Mouse (Mus musculus): ENCODE measurements at regions not wholly inside any gene's neighbourhood (a gene's known extent, or its start where the extent isn't known, plus 50 kb on each side); places are given as distances from the start of the nearest gene placed in this dataset.

DNA sequence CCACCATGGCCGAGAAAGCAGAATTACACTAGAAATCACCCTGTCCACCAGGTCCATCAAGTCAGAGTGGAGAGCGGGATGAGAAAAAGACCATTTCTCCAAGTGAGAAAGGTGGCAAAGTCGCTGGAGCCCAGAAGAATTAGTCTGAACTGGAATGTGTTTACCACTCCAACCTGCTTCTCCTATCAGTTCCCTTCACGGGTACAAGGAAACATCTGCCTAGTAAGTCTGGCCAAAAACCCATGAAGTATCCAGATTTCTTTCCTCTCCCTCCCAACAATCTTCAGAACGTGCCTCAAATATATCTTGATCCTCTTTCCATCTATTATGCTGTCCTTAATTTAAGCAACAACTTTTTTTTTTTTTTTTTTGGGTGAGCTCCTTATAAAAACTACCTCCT, 94.2 kb upstream of the Jun start:
- TF ChIP-seq POLR2A (IDR thresholded peaks at IDR 0.05; ENCODE audit: extremely low read depth, insufficient read depth, low read length) (no peak), CTCF (IDR thresholded peaks at IDR 0.05; ENCODE audit: low read depth, low read length) (no peak)
- Histone ChIP-seq H3K4me3 (ENCODE audit: insufficient read depth, low read depth, low read length) (no peak overlapping the region), H3K4me1 (ENCODE audit: control insufficient read depth, insufficient read depth, low read length) (peaks cover 7% of the 10 kb centered on the region), H3K27me3 (ENCODE audit: control insufficient read depth, insufficient read depth, low read length) (no peaks in the 10 kb centered on the region), H3K27ac (replicated peaks; ENCODE audit: insufficient read depth, low read depth, low read length) (no peak overlapping the region), H3K9ac (ENCODE audit: low read depth, low read length) (no peak overlapping the region), H3K36me3 (ENCODE audit: control insufficient read depth, insufficient read depth, low read length) (no peaks in the 10 kb centered on the region), H3K79me2 (ENCODE audit: control insufficient read depth, insufficient read depth, low read length) (no peaks in the 10 kb centered on the region)
- no peak for DNase-seq (ENCODE audit: extremely low read depth, low read depth, low spot score)
- WGBS, result 92% methylated on average over 5 of the region's 5 CpGs

DNA sequence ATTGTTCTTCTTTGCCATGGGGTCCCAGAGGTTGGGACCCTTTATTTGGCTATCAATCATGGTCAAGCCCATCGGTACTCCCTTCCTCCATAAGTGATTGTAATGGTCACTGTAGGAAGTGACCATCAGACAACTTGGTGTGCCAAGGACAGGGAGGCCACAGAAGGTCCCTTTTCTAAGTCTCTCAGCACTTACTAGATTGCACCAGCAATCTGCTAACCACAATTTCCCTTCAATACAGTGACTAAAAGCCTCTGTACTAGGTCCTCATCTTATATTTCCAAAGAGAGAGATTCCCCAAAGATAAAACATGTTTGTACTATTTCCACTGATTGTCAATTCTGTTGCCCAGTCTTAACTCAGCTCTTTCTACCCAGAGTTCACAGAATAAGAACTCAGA, 96.6 kb upstream of the Jun start:
- H3K4me1 ChIP-seq (ENCODE audit: control insufficient read depth, insufficient read depth, low read length), result peaks cover 2% of the 10 kb centered on the region; the same call in 1 of the 2 replicates
- 70% methylated on average over 1 of the region's 1 CpGs for WGBS
- TF ChIP-seq CTCF (IDR thresholded peaks at IDR 0.05; ENCODE audit: low read depth, low read length) (no peak), POLR2A (IDR thresholded peaks at IDR 0.05; ENCODE audit: extremely low read depth, insufficient read depth, low read length) (no peak)

DNA sequence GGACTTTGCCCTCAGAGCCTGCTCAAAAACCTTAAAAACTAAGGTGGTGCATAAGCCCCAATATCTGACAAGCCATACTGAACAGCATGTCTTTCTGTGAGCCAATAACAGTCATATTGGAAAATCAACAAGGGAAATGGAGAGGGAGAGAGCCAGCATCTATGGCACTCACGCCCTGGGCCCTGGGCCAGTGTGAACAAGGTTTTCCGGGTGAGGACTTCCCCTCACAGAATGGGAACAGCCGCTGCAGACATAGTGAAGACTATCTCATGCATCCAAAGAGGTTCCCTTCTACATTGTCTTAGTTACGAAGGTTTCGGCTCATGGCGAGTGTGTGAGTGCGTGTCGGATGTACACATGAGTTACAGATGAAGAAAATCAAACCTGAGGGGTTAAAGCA, 99.7 kb upstream of the Jun start:
- peaks cover 3% of the 10 kb centered on the region; the same call in 1 of the 2 replicates for H3K4me1 ChIP-seq (ENCODE audit: control insufficient read depth, insufficient read depth, low read length)
- H3K27me3 ChIP-seq (ENCODE audit: control insufficient read depth, insufficient read depth, low read length), result no peaks in the 10 kb centered on the region
- 85% methylated on average over 8 of the region's 8 CpGs for WGBS
- no peak for DNase-seq (ENCODE audit: extremely low read depth, low read depth, low spot score)
- H3K9ac ChIP-seq (ENCODE audit: low read depth, low read length), result no peak overlapping the region
- no peak overlapping the region for H3K4me3 ChIP-seq (ENCODE audit: insufficient read depth, low read depth, low read length)
- no peak overlapping the region for H3K27ac ChIP-seq (replicated peaks; ENCODE audit: insufficient read depth, low read depth, low read length)
- no peaks in the 10 kb centered on the region for H3K36me3 ChIP-seq (ENCODE audit: control insufficient read depth, insufficient read depth, low read length)
- TF ChIP-seq CTCF (IDR thresholded peaks at IDR 0.05; ENCODE audit: low read depth, low read length) (no peak), POLR2A (IDR thresholded peaks at IDR 0.05; ENCODE audit: extremely low read depth, insufficient read depth, low read length) (no peak)
- no peaks in the 10 kb centered on the region for H3K79me2 ChIP-seq (ENCODE audit: control insufficient read depth, insufficient read depth, low read length)

More for the DNA sequence above, 96.6 kb upstream of the Jun start:
- Histone ChIP-seq H3K27ac (replicated peaks; ENCODE audit: insufficient read depth, low read depth, low read length) (no peak overlapping the region), H3K79me2 (ENCODE audit: control insufficient read depth, insufficient read depth, low read length) (no peaks in the 10 kb centered on the region), H3K27me3 (ENCODE audit: control insufficient read depth, insufficient read depth, low read length) (no peaks in the 10 kb centered on the region), H3K4me3 (ENCODE audit: insufficient read depth, low read depth, low read length) (no peak overlapping the region), H3K9ac (ENCODE audit: low read depth, low read length) (no peak overlapping the region), H3K36me3 (ENCODE audit: control insufficient read depth, insufficient read depth, low read length) (no peaks in the 10 kb centered on the region)
- no peak for DNase-seq (ENCODE audit: extremely low read depth, low read depth, low spot score)

DNA sequence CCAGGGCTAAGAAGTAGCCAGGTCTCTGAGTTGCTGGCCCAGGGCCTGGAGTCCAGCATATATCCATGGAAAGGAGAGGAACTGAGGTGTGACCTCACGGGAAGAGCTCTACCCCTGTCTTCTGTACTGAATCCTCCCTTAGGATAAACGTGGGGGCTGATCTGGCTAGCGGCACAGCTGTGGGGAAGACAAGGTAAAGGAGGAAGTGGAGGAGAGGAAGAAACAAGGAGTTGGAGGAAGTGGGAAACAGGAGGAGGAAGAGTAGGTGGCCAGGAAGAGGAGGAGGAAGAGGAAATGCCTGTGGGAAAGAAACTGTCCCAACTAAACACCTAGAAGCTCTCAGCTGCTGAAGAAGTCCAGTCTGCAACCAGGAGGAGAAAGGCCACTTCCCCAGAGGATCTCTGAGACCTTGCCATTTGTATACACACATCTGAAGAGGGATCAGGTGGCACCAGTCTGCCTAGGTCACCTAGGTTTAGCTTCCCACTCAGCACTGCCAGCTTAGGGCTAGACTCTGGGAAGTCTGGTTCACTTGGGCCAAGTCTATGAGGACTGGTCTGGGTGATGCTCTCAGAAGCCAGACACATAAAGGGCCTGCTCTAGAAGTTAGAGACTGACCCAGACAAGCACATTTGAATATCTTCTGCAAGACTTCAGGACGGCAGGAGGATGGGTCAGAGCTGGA, 100.6 kb upstream of the Jun start:
- 83% methylated on average over 4 of the region's 4 CpGs for WGBS
- DNase-seq (ENCODE audit: extremely low read depth, low read depth, low spot score), result no peak
- Histone ChIP-seq H3K36me3 (ENCODE audit: control insufficient read depth, insufficient read depth, low read length) (no peaks in the 10 kb centered on the region), H3K4me1 (ENCODE audit: control insufficient read depth, insufficient read depth, low read length) (peaks cover 10% of the 10 kb centered on the region), H3K9ac (ENCODE audit: low read depth, low read length) (no peak overlapping the region), H3K27me3 (ENCODE audit: control insufficient read depth, insufficient read depth, low read length) (no peaks in the 10 kb centered on the region), H3K4me3 (ENCODE audit: insufficient read depth, low read depth, low read length) (no peak overlapping the region), H3K79me2 (ENCODE audit: control insufficient read depth, insufficient read depth, low read length) (no peaks in the 10 kb centered on the region), H3K27ac (replicated peaks; ENCODE audit: insufficient read depth, low read depth, low read length) (no peak overlapping the region)
- TF ChIP-seq CTCF (IDR thresholded peaks at IDR 0.05; ENCODE audit: low read depth, low read length) (no peak), POLR2A (IDR thresholded peaks at IDR 0.05; ENCODE audit: extremely low read depth, insufficient read depth, low read length) (no peak)

DNA sequence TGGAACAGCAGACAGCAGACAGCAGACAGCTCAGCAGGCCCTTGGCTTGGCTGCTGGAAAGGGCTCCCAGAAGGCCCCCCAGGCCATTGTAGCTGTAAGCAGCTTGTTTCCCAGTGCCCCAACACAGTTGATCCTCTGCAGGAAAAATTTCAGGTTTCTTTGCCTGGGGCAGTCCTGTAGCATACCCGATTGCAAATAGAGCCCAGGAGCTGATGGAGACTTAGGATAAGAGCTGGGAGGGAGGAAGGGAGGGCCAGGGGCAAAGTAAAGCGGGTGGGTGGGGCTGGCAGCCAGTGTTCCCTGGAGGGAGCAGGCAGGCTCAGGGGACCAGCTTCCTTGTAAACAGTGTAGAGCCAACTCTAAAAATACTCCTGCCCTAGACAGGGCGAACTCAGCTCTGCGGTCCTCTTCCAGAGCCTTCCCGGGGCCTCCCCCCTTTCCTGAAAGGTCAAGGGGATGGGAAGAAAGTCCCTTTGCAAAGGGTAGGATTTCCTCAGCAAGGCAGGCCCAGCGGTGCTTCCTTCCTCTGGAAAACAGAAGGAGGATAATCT, 101.8 kb upstream of the Jun start:
- Histone ChIP-seq H3K9ac (ENCODE audit: low read depth, low read length) (no peak overlapping the region; the same call in 1 of the 2 replicates), H3K27ac (replicated peaks; ENCODE audit: insufficient read depth, low read depth, low read length) (peak overlapping the region; percentile 34), H3K4me3 (ENCODE audit: insufficient read depth, low read depth, low read length) (no peak overlapping the region), H3K27me3 (ENCODE audit: control insufficient read depth, insufficient read depth, low read length) (no peaks in the 10 kb centered on the region), H3K79me2 (ENCODE audit: control insufficient read depth, insufficient read depth, low read length) (no peaks in the 10 kb centered on the region), H3K36me3 (ENCODE audit: control insufficient read depth, insufficient read depth, low read length) (no peaks in the 10 kb centered on the region), H3K4me1 (ENCODE audit: control insufficient read depth, insufficient read depth, low read length) (peaks cover 10% of the 10 kb centered on the region)
- DNase-seq (ENCODE audit: extremely low read depth, low read depth, low spot score), result no peak
- WGBS, result 53% methylated on average over 6 of the region's 6 CpGs
- TF ChIP-seq POLR2A (IDR thresholded peaks at IDR 0.05; ENCODE audit: extremely low read depth, insufficient read depth, low read length) (no peak), CTCF (IDR thresholded peaks at IDR 0.05; ENCODE audit: low read depth, low read length) (no peak)

DNA sequence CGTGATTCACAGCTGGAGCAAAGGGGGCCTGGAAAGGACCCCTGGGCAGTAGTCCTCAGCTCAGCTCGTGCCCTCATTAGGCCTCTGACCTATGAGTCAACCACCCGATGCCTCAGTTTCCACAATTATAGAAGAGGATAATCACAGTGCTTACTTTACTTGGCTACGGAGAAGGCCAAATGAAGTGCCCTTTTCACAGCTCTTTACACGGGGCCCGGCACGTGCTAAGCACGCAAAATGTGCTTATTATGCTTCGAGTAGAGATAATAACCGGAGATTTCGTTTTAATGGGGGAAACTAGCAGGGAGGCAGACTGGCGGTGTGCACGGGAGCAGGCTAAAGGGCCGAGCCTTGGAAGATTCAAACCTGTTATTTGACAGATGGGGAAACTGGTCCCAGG, 102.4 kb upstream of the Jun start:
- Histone ChIP-seq H3K27me3 (ENCODE audit: control insufficient read depth, insufficient read depth, low read length) (no peaks in the 10 kb centered on the region), H3K79me2 (ENCODE audit: control insufficient read depth, insufficient read depth, low read length) (no peaks in the 10 kb centered on the region), H3K4me3 (ENCODE audit: insufficient read depth, low read depth, low read length) (no peak overlapping the region), H3K36me3 (ENCODE audit: control insufficient read depth, insufficient read depth, low read length) (no peaks in the 10 kb centered on the region), H3K4me1 (ENCODE audit: control insufficient read depth, insufficient read depth, low read length) (peaks cover 10% of the 10 kb centered on the region), H3K9ac (ENCODE audit: low read depth, low read length) (no peak overlapping the region), H3K27ac (replicated peaks; ENCODE audit: insufficient read depth, low read depth, low read length) (peak overlapping the region; percentile 44)
- 88% methylated on average over 14 of the region's 14 CpGs for WGBS
- TF ChIP-seq POLR2A (IDR thresholded peaks at IDR 0.05; ENCODE audit: extremely low read depth, insufficient read depth, low read length) (no peak), CTCF (IDR thresholded peaks at IDR 0.05; ENCODE audit: low read depth, low read length) (no peak)
- no peak for DNase-seq (ENCODE audit: extremely low read depth, low read depth, low spot score)

Measured in liver, adult 2 months (tissue).